Mouse (Mus musculus) brain, adult 10 weeks (tissue): ENCODE measurements around the gene Sult5a1. TPM values are rescaled to one million over a fixed set of nuclear protein-coding genes. Genes with fewer than 3 reads are reported as not detected.

ENCODE experiments used
- polyA plus RNA-seq: library from polyadenylated mRNA; stranded (reverse); fragments of 350-450 nt; fragmentation: Illumina TruSeq; extraction: RNeasy Lipid Tissue Mini Kit (QIAGEN cat#74804); gene quantifications from one replicate; pipeline ENCODE4 v1.2.3, GENCODE M21; 2015; ENCODE audit warnings: low read depth, low replicate concordance

The Sult5a1 gene
- 0.31 TPM for polyA plus RNA-seq

DNA sequence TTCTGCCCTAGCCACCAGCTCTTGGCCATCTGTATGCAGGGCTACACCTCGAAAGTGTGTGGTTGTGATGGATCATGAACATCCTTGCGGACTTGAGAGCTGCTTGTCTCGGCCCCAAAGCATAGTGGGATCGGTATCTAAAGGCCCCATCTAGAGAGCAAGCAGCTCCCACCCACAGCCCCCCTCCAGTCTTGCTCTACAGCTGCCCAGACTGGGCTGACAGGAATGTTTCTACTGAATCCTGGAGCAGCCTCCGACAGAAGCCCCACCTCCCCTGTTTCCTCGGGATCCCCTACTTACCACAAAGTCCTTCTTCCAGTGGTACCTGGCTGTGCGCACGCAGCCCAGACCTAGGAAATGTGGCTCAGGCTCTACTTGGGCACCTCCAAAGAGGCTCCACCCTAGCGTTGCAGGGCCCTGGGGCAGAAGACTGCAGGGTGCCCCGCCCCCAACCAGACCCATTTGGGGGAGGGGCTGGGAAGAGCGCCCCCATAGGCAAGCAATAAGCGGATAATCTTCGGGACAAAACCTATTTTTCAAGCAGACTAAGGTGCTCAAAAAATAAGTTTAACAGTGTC, at the start of gene Sult5a1:
Sult5a1 (minus strand) TSS at position 428 of the 578 bp plus-strand sequence.

DNA sequence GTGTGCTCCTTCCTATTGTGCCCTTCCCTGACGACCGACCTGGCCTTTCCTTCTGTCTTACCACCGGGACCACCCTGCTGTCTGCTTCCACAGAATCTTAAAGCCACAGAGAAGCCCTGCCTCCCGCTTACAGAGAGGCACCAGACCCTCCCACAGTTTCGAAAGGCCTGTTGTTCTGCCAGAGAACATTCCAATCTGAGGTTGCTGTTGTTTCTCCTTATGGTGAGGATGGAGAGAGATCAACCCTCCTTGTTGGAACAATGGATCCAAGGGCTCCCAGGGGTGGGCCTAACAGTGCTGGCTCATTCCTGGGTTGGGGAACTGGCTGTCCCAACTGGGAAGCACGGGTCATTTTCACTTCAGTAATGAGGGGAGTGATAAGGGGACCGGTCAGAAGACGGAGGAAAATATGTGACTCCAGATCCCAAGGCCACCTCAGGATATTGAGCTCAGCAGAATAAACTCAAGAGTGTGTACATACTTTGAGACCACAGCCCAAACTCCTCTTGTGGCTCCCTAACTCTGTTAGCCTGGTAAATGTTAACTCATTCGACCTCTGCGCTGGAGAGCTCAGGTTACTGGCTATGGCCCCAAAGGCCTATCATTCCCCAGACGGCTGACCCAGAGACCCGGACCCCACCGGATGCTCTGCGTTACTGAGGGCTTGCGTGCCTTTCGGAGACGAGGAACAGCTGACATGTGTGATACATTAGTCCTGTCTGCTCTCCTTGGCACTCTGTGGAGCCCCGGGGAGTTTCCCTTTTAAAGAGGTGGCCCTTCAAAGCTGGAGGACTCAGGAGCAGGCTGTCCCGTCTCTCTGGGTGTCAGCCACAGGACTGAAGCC, 27.7 kb upstream of the Sult5a1 start, which contains the start of gene Dpep1:
Dpep1 (plus strand) TSS at position 677 of the 844 bp plus-strand sequence.

DNA sequence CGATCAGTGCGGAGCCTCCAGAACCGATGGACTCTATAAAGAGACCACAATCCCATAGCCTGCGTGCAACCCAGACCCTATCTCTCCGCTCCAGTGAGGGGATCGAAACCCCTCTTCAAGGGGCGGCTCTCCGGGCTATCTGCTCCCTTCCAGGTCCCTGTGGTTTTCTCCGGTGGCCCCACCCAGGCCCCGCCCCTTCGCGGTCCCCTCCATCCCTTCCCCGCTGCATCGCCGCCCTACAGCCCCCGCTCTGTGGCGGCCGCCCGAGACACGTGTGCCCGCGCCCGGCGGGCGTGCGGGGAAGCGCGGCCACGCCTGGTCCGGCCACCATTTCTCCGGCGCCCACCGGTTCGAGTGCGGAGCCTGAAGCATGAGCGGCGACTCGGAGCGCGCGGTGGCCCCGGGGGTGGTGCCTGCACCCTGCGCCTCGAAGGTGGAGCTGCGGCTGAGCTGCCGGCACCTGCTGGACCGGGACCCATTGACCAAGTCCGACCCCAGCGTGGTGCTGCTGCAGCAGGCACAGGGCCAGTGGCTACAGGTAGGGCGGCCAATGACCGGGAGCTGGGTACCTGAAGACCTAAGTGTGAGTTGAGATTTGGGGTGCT, 40.9 kb downstream of the Sult5a1 start, which contains the start of gene Cpne7:
Cpne7 (plus strand) TSS at position 248 of the 605 bp plus-strand sequence.

DNA sequence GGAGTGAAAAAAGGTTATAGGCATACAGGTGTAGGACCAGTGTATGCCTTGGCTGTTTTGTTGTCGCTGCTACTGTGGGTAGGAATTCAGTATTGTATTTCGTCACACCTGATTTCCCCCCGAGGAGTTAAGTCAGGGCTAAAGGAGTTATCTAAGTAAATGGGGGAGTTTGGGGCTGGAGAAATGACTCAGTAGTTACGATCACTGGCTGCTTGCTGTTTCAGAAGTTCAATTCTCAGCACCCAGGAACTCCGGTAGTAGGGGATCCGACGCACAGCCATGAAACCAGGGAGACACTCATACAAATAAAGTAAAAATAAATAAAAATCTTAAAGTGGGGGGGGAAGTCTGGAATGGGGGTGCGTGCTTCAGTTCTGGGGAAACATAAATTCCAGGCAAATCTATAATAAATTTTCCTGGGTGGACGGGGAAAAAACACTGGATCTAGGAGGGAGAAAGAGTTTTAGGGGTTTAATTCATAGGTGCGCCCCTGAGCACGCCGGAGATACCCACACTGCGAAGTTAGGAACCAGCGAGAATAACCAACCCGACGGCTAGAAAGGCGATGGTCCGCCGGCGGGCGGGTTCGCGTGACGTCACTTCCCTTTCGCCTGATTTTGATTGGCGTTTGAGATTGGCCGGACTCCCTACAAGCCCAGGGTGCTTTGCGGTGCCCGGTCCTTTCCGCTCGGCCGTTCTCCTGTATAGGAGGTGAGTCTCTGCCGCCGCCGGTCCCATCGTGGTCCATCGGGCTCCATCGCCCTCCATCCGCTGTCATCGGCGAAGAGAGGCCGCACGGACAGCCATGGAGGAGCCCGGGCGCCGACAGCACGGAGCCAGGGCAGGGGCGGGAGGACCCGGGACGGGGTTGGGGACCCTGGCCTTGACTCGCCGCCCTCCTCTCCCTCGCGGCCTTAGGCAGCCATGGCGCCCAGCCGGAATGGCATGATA, 56.1 kb downstream of the Sult5a1 start, which contains the start of gene Rpl13:
Rpl13 (plus strand) TSS at position 616 of the 951 bp plus-strand sequence.

Other genes with a start within 250 kb of the Sult5a1 start
- 87.1 TPM for gene Ankrd11, start 116.0 kb downstream of the Sult5a1 start, polyA plus RNA-seq
- 54.6 TPM for gene Spg7, start 95.4 kb downstream of the Sult5a1 start, polyA plus RNA-seq
- 765 TPM for gene Rpl13, start 56.0 kb downstream of the Sult5a1 start, polyA plus RNA-seq
- gene Cpne7, start 40.9 kb downstream of the Sult5a1 start, polyA plus RNA-seq = 68.1 TPM
- gene Dpep1, start 27.9 kb upstream of the Sult5a1 start, polyA plus RNA-seq = 0.67 TPM
- 109 TPM for gene Chmp1a, start 54.4 kb upstream of the Sult5a1 start, polyA plus RNA-seq
- 7.8 TPM for gene Spata33, start 54.5 kb upstream of the Sult5a1 start, polyA plus RNA-seq
- 98.4 TPM for gene Cdk10, start 66.5 kb upstream of the Sult5a1 start, polyA plus RNA-seq
- gene Spata2l, start 77.9 kb upstream of the Sult5a1 start, polyA plus RNA-seq = 35.3 TPM
- 15.7 TPM for gene Zfp276, start 95.9 kb upstream of the Sult5a1 start, polyA plus RNA-seq
- 45.1 TPM for gene Vps9d1, start 96.0 kb upstream of the Sult5a1 start, polyA plus RNA-seq
- 3.4 TPM for gene Fanca, start 160.3 kb upstream of the Sult5a1 start, polyA plus RNA-seq
- gene Spire2, start 174.4 kb upstream of the Sult5a1 start, polyA plus RNA-seq = 18.7 TPM
- gene Tcf25, start 215.4 kb upstream of the Sult5a1 start, polyA plus RNA-seq = 576 TPM
- not detected for gene Mc1r, start 248.8 kb upstream of the Sult5a1 start, polyA plus RNA-seq